Mouse (Mus musculus) liver, postnatal 0 days (tissue): ENCODE data around the gene Ubb.

ENCODE experiments used
- CTCF ChIP-seq: sonication (generic); IDR thresholded peaks from 2 replicates; pipeline ENCODE4 v1.5.1; 2016; ENCODE audit warnings: antibody characterized with exemption, low read depth
- EP300 ChIP-seq: IDR thresholded peaks from 2 replicates; pipeline ENCODE4 v1.6.1; 2016; ENCODE audit warnings: antibody characterized with exemption, low read depth, mild to moderate bottlenecking

DNA sequence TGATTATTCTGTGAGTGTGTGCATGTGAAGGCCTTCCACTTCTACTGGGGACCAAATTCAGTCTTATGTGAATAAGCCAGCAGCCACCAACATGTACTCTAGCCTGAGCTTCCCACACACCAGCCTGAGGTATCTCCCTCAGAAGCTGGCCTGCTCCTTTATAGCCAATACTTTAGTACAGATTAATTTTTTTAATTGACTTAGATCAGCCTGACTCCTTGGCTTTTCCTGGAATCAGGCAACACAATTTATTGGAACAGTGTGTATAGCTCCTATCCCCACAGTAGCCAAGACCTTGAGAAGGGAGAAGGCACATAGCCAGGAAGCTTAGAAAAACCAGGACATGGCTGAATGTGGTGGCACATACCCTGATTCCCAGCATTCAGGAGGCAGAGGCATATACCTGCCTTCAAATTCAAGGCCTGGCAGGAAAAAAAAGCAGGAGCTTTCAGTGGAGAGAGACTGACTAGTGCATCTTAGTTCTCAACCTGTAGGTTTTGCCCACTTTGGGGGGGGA, 5.0 kb downstream of the Ubb start:
- TF ChIP-seq EP300 = no peak
- TF ChIP-seq CTCF = no peak
